Mouse (Mus musculus) layer of hippocampus, adult 18-20 months (tissue): ENCODE measurements around the gene Elovl7. TPM values are rescaled to one million over a fixed set of nuclear protein-coding genes. Genes with fewer than 3 reads are reported as not detected.

ENCODE experiments used
- DNase-seq, 2 experiments: peaks; one replicate each; pipeline ENCODE4 v3.0.0; 2022; ENCODE audit warnings: low spot score in 2 of 2
- total RNA-seq, 2 experiments: library from RNA; stranded (reverse); gene quantifications; 2 replicates each; pipeline ENCODE4 v1.2.3; 2021

Elovl7 gene
- total RNA-seq, 2 experiments from 2014 or later: 5.0 to 6.9 TPM

DNA sequence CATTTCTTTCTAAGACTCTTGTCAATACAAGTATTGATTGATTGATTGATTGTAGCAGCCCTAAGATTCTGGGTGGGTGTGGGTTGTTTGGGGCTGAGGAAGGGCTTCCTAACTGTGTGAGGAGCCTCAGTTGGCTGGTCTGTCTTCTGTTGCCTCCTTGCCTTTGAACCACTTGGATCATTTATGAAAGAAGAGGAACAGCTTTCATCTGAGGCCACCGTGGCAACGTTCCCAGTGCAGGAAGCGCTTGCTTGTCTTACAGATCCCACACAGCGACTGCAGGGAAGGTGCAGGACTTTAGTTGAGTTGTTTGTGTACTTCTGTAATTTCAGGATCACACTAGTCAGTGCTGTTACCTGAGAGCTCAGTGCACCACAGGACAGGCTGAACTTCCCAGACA is 25.8 kb downstream of the Elovl7 start:
- DNase-seq: peak in 1 of 2 experiments; percentile 25

GRCm38 (mm10) chr13:108241715-108242114 is 27.5 kb downstream of the Elovl7 start:
- DNase-seq: no peak

DNA sequence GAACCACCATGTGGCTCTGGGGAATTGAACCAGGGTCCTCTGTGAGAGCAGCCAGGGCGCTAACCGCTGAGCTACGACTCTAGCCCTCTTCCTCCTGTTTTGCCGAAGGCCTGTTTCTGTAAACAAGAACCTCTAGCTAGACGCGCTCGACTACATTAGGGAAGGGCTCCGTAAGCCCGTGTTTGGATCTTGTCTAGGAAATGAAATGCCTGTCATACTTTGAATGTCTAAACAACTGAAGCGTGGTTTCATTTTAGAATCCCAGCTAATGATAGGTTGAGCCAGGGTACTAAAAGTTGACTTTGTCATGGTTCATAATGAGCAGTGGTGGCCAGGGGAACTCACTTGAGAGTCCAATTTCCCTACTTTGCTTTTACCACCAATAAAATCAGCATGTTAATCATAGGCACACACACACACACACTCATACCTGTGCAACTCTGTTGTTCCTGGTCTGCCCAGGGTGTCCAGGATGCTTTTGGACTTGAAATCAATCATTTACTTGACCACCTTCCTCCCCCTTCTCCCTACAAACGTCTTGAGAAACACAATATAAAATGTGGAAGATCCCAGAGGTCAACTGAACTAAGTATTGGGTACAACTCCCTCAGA is 31.0 kb downstream of the Elovl7 start:
- DNase-seq: no peak

GRCm38 (mm10) chr13:108251106-108251505 is 36.9 kb downstream of the Elovl7 start:
- DNase-seq: no peak

DNA sequence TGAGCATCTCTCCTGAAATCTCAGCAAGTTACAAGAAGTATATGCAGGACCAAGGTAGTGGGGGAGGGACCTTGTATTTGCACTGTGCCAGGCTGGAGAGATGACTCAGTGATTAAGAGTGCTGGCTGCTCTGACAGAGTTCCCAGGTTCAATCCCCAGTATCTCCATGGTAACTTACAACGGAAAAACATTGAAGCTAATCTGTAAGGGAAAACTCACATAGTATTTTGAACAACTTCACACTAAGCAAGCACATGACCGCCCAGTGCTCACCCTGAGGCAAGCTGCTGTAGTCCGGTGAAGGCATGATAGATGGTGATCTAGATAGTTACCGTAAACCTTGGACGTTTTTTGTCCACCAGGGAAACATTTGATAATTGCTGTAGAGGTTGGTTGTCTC is 39.8 kb downstream of the Elovl7 start:
- DNase-seq: no peak

DNA sequence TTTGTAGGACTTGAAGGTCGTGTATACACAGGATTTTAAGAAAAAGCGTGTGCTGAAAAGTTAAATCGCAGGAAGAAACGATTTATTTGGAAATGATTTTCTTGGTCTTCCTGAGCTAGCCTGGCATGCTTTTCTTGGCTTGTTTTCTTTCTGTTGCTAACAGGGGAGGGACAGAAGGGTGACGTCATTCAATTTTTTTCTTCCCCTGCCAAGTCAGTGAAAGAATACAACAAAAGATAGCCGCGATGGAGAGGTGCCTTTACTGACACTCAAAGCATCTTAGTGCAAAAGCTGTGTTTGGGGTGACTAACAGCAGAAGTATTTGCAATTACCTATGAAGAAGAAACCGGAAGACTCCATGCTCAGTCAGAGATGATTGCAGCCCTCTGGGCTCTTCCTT is 48.8 kb downstream of the Elovl7 start:
- no peak for DNase-seq

DNA sequence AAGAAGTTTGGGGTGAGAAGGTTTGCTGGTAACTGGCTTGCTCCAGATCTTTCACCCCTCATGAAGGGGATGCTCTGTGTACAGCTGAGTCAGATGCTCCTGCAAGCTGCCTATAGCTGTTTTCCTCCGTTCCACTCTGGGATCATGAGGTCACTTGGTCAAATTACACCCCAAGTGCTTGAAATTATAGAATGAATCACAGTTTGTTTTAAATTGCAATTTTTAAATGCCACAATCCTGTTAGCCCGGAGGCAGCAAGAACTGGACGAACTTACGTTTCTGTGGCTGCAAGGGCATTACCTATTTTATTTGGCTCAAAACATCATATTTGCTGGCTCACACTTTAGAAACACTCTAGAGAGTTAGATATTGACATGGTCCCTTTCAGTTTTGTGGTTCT is 51.2 kb downstream of the Elovl7 start:
- no peak for DNase-seq

GRCm38 (mm10) chr13:108267841-108268634 is 53.8 kb downstream of the Elovl7 start:
- no peak for DNase-seq

DNA sequence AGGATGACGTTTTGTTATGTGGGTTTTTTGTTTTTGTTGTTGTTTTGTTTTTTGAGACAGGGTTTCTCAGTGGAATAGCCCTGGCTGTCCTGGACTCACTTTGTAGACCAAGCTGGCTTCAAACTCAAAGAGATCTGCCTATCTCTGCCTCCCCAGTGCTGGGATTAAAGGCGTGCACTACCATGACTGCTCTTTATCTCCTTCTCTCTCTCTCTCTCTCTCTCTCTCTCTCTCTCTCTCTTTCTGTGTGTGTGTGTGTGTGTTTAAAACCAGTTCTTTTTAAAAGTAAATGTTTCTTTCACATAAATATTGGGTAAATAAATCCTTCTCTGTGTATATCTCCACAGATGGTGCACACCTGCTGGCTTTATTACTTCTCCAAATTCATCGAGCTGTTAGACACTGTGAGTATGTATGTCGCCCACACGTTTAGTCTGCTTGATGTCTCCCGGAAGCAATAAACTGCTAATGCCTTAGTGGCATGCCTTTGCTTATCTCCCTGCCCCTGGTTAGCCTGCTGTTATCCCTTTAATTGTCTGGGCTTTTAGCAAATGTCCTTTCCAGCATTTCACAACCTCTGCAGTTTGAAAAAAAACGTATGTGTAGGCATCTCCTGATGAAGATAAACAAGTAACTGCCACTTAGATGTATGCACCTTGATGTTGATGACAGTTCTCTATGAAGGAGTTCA is 57.4 kb downstream of the Elovl7 start:
- no peak for DNase-seq

- no peak for DNase-seq
Measured at GRCm38 (mm10) chr13:108272332-108272731, 58.1 kb downstream of the Elovl7 start.

DNA sequence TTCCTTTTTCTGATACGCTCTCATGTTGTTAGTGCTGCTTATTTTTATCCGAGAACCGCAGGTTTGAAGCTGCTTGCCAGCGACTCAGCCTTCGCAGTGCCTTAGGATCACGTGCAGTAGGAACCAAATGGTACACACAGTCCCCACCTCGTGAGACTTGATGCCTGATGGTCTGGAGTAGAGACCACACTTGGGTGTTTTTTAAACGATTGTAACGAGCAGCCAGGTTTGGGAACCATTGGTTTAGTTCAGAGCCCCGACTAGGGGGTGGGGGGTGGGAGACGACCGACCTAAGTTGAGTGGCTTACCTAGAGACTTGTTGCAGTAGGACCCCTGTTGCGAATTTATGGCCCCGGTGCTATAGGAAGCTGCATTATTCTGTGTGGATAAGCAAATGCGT is 58.8 kb downstream of the Elovl7 start:
- DNase-seq: no peak

DNA sequence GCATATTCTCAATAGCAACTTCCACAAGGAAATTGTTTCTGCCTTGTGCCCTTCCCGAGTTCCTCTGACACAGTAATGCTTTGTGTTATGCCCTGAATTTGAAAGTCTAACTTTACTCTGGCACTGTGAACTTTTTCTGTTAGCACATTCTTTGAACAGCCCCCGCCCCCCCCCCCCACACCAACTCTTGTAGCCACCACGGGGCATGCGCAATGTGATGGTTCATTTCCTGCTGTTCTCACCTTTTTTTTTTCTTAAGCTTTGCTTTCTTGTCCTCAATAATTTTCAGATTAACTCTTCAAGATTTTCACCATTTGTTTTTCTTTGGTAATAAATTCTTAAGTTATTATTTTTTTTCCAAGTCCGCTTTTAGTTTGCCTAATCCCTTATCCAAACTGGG is 59.3 kb downstream of the Elovl7 start:
- no peak for DNase-seq

GRCm38 (mm10) chr13:108276561-108276960 is 62.4 kb downstream of the Elovl7 start:
- no peak for DNase-seq

DNA sequence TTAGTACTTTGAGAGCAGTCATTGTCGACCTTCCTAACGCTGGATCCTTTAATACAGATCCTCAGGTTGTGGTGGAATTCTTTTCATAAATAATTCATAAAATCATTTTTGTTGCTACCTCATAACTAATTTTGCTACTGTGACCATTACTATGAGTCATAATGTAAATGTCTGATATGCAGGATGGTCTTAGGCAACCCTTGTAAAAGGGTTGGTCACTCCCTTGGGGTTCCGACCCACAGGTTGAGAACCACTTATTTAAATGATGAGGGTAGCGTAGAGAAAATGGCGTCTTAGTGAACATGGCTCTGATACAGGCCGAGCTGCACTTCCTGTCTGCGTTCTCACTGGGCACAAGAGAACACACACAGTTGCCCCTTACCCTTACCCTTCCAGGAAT is 63.1 kb downstream of the Elovl7 start:
- DNase-seq: no peak

DNA sequence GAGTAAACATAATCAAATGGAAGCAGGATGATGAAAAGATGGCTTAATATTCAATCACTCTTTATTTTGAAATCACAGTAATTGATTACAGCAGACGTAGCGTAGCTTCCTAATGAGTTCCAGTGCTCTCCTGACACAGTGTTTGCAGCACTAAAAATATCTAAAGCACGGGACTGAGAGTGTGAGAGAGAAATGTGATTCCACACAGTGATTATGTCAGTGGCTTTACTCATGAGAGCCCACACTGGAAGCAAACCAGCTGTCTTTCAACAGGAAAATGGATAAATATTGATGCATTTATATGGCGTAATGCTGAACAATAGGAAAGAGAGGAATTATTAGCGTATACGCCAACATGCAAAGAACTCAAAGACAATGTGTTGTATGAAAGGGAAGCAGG is 64.4 kb downstream of the Elovl7 start:
- no peak for DNase-seq

DNA sequence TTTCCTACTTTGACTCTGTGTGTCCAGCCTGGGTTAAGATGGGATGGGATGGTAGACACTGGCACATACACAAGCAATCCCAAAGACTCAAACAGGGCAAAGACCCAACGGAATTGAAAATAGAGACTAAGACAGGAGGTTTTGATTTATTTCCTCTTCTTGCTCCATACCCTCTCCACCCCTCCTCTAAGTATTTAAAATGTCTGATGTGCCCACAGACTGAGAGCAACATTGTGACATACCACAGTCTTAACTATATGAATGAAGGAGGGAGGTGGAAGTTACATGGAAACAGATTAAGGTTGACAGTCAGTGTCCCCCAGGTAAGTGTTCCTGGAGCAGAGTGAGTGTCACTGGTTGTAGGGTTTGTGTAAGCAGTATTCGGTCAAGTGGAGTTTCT is 70.1 kb downstream of the Elovl7 start:
- DNase-seq: no peak

DNA sequence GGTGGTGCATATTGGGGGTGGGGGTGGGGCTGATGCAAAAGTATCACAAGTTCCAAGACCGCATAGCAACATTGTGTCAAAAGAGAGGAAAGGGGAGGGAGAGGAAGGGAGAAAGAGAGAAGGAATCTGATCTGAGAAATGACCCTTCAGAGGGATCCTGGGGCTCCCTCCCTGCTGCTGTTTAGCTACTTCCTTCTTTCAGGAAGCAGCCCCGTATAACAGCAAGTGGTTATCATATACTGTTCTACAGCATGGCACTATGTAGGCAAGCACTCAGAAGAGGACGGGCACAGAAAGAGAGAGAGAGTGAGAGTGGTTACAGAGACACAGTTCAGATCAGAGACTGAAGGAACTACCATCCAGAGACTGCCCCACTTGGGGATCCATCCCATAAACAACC is 73.7 kb downstream of the Elovl7 start:
- DNase-seq: no peak

GRCm38 (mm10) chr13:108289436-108289835 is 75.2 kb downstream of the Elovl7 start:
- DNase-seq: no peak

- DNase-seq: no peak
Measured at GRCm38 (mm10) chr13:108290314-108290713, 76.1 kb downstream of the Elovl7 start.

- DNase-seq: peak in 1 of 2 experiments; percentile 36
Measured at GRCm38 (mm10) chr13:108297350-108298093, 83.3 kb downstream of the Elovl7 start.

DNA sequence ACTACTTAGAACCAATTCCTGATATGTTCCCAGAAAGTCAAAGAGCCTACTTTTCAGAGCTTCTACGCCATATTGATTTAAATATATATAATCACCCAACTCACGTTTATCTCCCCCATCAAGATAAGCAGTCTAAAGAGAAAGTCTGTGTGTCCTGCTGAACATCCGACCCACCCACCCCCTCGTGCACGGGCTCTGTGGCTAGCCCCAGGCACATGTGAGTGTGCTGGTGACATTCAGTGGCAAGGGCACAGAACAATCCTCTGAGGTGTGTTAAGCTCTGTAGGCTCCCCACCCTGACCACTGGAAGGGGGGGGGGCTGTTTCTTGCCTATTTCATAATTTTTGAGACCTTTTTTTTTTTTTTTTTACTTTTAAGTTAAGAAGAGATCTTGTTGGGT is 84.0 kb downstream of the Elovl7 start:
- DNase-seq: no peak
